Mouse (Mus musculus) heart, adult 2 months (tissue): ENCODE measurements at regions not wholly inside any gene's neighbourhood (a gene's known extent, or its start where the extent isn't known, plus 50 kb on each side); places are given as distances from the start of the nearest gene placed in this dataset.

Source experiments
- CTCF ChIP-seq: fragments of 200-600 bp; IDR thresholded peaks from 2 replicates; pipeline ENCODE4 v1.8.1; 2022; ENCODE audit warnings: antibody characterized with exemption, mild to moderate bottlenecking, moderate library complexity
- POLR2A ChIP-seq: fragments of 200-500 bp; IDR thresholded peaks from 2 replicates; pipeline ENCODE4 v1.6.1; 2011; ENCODE audit warnings: mild to moderate bottlenecking, low read depth, low read length, control low read depth; ENCODE audit not compliant: insufficient read depth

GRCm38 (mm10) chr1:64287068-64287467, 165.0 kb upstream of the Klf7 start:
- no peak for TF ChIP-seq POLR2A
- TF ChIP-seq CTCF = no peak
